ENCODE assay signal across 8 mouse cellular contexts in the genomic region with DNA sequence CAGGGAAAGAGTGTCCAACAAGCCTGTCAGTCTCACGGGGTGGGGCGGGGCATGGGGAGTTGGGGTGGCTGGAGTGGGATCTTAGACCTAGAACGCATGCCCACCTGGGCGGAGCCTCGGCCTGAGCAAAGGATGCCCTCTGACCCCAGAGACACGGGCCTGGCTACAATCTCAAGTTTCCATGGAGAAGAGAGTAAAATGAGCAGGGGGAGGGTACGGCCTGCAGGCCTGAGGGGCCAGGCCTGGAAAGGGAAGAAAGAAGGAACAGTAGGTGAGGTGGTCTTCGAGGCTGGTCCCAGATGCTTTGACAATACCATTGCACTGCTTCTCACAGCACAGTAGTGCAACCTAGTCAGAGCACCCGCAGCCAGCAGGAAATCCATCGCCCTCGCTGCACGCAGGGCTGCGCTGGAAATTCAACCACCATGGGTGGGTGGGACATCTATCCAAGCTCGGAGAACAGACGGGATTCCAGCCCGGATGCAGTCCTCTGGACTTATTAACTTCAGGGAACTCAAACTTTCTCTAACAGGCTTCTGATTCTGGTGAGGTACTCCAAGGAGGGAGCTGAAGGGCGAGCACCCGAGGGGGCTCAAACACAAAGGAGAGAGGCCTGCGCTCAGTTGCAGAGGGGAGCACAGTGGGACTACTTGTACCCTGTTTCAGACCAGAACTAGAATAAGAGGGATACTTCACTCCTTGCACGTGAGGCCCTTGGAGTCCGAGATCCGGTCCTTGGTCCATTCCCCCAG. TPM values are rescaled to one million over a fixed set of nuclear protein-coding genes. Genes with fewer than 3 reads are reported as not detected.
DNase-seq lines count a peak whose midpoint lies in the region; ATAC-seq lines count a peak whose summit lies in the region.

No protein-coding gene starts in this region.

- peaks cover 16% of the 10 kb centered on the region for H3K4me1 ChIP-seq in kidney, embryonic 16.5 days (ENCODE audit: insufficient read depth, low read length)
- peaks cover 19% of the 10 kb centered on the region for H3K4me1 ChIP-seq in intestine, embryonic 15.5 days (replicated peaks)

- H3K36me3 ChIP-seq in kidney, embryonic 16.5 days (ENCODE audit: insufficient read depth, low read length): peaks cover 20% of the 10 kb centered on the region
- H3K36me3 ChIP-seq in intestine, embryonic 15.5 days: no peaks in the 10 kb centered on the region; the same call in 1 of the 2 replicates

- H3K27ac ChIP-seq in kidney, embryonic 16.5 days (ENCODE audit: low read length): peak overlapping the region; percentile 74
- peak overlapping the region; percentile 2 for H3K27ac ChIP-seq in intestine, embryonic 15.5 days

- peak overlapping the region; percentile 82 for H3K9ac ChIP-seq in kidney, embryonic 16.5 days (replicated peaks; ENCODE audit: low read length)
- peak overlapping the region; percentile 63 for H3K9ac ChIP-seq in intestine, embryonic 15.5 days

- H3K27me3 ChIP-seq in kidney, embryonic 16.5 days (ENCODE audit: insufficient read depth, low read length): no peaks in the 10 kb centered on the region
- H3K27me3 ChIP-seq in intestine, embryonic 15.5 days (replicated peaks): no peaks in the 10 kb centered on the region

- H3K4me2 ChIP-seq in kidney, embryonic 16.5 days (replicated peaks; ENCODE audit: low read depth, low read length): peak overlapping the region; percentile 74
- peak overlapping the region; percentile 82 for H3K4me2 ChIP-seq in intestine, embryonic 15.5 days (replicated peaks)

- no peaks in the 10 kb centered on the region for H3K9me3 ChIP-seq in kidney, embryonic 16.5 days (ENCODE audit: low read length)
- H3K9me3 ChIP-seq in intestine, embryonic 15.5 days: no peaks in the 10 kb centered on the region

- H3K4me3 ChIP-seq in kidney, embryonic 16.5 days (ENCODE audit: low read length): peak overlapping the region; percentile 71
- H3K4me3 ChIP-seq in intestine, embryonic 15.5 days (replicated peaks): peak overlapping the region; percentile 45

- no peak for DNase-seq in kidney, adult 18-20 months
- DNase-seq in embryo, embryonic 9.5 days (ENCODE audit: extremely low spot score): peak; percentile 90
- peak; percentile 84 for DNase-seq in neural tube, embryonic 10.5 days (ENCODE audit: extremely low spot score, low spot score)
- DNase-seq in urinary bladder, postnatal 10 days (ENCODE audit: low spot score): no peak
- no peak for DNase-seq in adipocyte (ENCODE audit: low spot score)
- no peak for DNase-seq in c-Kit-positive CD71-positive TER-119-positive erythroid progenitor cells, embryonic 14.5 days (ENCODE audit: low spot score)

- WGBS in kidney, embryonic 16.5 days: 2% methylated on average over 22 of the region's 22 CpGs
- 2% methylated on average over 22 of the region's 22 CpGs for WGBS in intestine, embryonic 15.5 days

- peak; percentile 66 for ATAC-seq in kidney, embryonic 16.5 days (ENCODE audit: low FRiP score, low TSS enrichment)
- ATAC-seq in intestine, embryonic 15.5 days: peak; percentile 52

RNA-seq across cellular contexts. Expression of a gene that starts 0.7 kb away (rescaled TPM):
- 57.5 and 60.6 TPM in 2 replicates for polyA plus RNA-seq in kidney, embryonic 16.5 days (2015; fragmentation: Nextera tagmentation; extraction: Ambion mirVana)
- 34.5 and 39.0 TPM in 2 replicates for polyA plus RNA-seq in intestine, embryonic 15.5 days (2015; fragmentation: Nextera tagmentation; extraction: Ambion mirVana)

RNA-seq across cellular contexts. Expression of a gene that starts 7.9 kb away (rescaled TPM):
- polyA plus RNA-seq in kidney, embryonic 16.5 days (2015; fragmentation: Nextera tagmentation; extraction: Ambion mirVana): 95.5 and 105 TPM in 2 replicates
- polyA plus RNA-seq in intestine, embryonic 15.5 days (2015; fragmentation: Nextera tagmentation; extraction: Ambion mirVana): 134 and 192 TPM in 2 replicates

RNA-seq across cellular contexts. Expression of a gene that starts 13.2 kb away (rescaled TPM):
- 150 and 161 TPM in 2 replicates for polyA plus RNA-seq in kidney, embryonic 16.5 days (2015; fragmentation: Nextera tagmentation; extraction: Ambion mirVana)
- polyA plus RNA-seq in intestine, embryonic 15.5 days (2015; fragmentation: Nextera tagmentation; extraction: Ambion mirVana): 121 and 129 TPM in 2 replicates

RNA-seq across cellular contexts. Expression of a gene that starts 20.1 kb away (rescaled TPM):
- 7.2 and 7.8 TPM in 2 replicates for polyA plus RNA-seq in kidney, embryonic 16.5 days (2015; fragmentation: Nextera tagmentation; extraction: Ambion mirVana)
- polyA plus RNA-seq in intestine, embryonic 15.5 days (2015; fragmentation: Nextera tagmentation; extraction: Ambion mirVana): 33.5 and 35.1 TPM in 2 replicates

RNA-seq across cellular contexts. Expression of a gene that starts 22.7 kb away (rescaled TPM):
- 0.31 and 0.36 TPM in 2 replicates for polyA plus RNA-seq in kidney, embryonic 16.5 days (2015; fragmentation: Nextera tagmentation; extraction: Ambion mirVana)
- polyA plus RNA-seq in intestine, embryonic 15.5 days (2015; fragmentation: Nextera tagmentation; extraction: Ambion mirVana): 1.9 and 2.3 TPM in 2 replicates

Comparison
In these comparisons a context has a peak if more than half of its experiments do, and no peak if none do; other contexts are left out.
1. DNase-seq: peak in embryo, embryonic 9.5 days (single experiment) and neural tube, embryonic 10.5 days (single experiment); none in kidney, adult 18-20 months (single experiment), urinary bladder, postnatal 10 days (single experiment), adipocyte (single experiment) and c-Kit-positive CD71-positive TER-119-positive erythroid progenitor cells, embryonic 14.5 days (single experiment).